Mouse (Mus musculus) heart, embryonic 13.5 days (tissue): ENCODE data around the gene Pcbp2. TPM values are rescaled to one million over a fixed set of nuclear protein-coding genes. Genes with fewer than 3 reads are reported as not detected.

Experiments
- ATAC-seq: fragments of 200-750 bp; cut with Nextera tagmentation; 2 replicates; pipeline ENCODE4 v1.8.0; 2017; ENCODE audit warnings: moderate TSS enrichment; ENCODE audit not compliant: insufficient number of reproducible peaks, low FRiP score, low TSS enrichment; ENCODE audit errors: extremely low read depth
- H3K27ac ChIP-seq: fragments of 300-500 bp; sonication (generic); replicated peaks from 2 replicates; pipeline ENCODE4 v1.5.1; 2015; ENCODE audit warnings: moderate library complexity, mild to moderate bottlenecking, inconsistent platforms
- H3K27me3 ChIP-seq: fragments of 300-500 bp; sonication (generic); replicated peaks from 2 replicates; pipeline ENCODE4 v1.6.1; 2015; ENCODE audit warnings: mild to moderate bottlenecking, inconsistent platforms
- H3K36me3 ChIP-seq: fragments of 300-500 bp; sonication (generic); 2 replicates; pipeline ENCODE4 v1.6.1; 2015; ENCODE audit warnings: mild to moderate bottlenecking, inconsistent platforms
- H3K4me1 ChIP-seq: fragments of 300-500 bp; sonication (generic); 2 replicates; pipeline ENCODE4 v1.6.1; 2015; ENCODE audit warnings: inconsistent platforms
- H3K4me2 ChIP-seq: fragments of 300-500 bp; sonication (generic); 2 replicates; pipeline ENCODE4 v1.6.1; 2015; ENCODE audit warnings: inconsistent platforms, mild to moderate bottlenecking, moderate library complexity
- H3K4me3 ChIP-seq: fragments of 300-500 bp; sonication (generic); 2 replicates; pipeline ENCODE4 v1.5.1; 2015; ENCODE audit warnings: moderate library complexity, mild to moderate bottlenecking, inconsistent platforms
- H3K9ac ChIP-seq: fragments of 300-500 bp; sonication (generic); 2 replicates; pipeline ENCODE4 v1.6.1; 2015; ENCODE audit warnings: inconsistent platforms, mild to moderate bottlenecking, moderate library complexity
- H3K9me3 ChIP-seq: fragments of 300-500 bp; sonication (generic); 2 replicates; pipeline ENCODE4 v1.6.1; 2016; ENCODE audit warnings: inconsistent platforms
- WGBS: fragments of 180-500 bp; shearing (Covaris S2); methylation state at CpG from one replicate; pipeline ENCODE4 v1.1.7; 2015; ENCODE audit warnings: mixed read lengths; 5-methylcytosine and 5-hydroxymethylcytosine counted together
- polyA plus RNA-seq: library from polyadenylated mRNA; unstranded; fragments of >200 nt; fragmentation: Nextera tagmentation; extraction: Ambion mirVana; gene quantifications from 2 replicates; pipeline ENCODE4 v1.2.1, GENCODE M21; 2015

The Pcbp2 gene
- polyA plus RNA-seq, 1 experiment from 2014 or later = 141 TPM

DNA sequence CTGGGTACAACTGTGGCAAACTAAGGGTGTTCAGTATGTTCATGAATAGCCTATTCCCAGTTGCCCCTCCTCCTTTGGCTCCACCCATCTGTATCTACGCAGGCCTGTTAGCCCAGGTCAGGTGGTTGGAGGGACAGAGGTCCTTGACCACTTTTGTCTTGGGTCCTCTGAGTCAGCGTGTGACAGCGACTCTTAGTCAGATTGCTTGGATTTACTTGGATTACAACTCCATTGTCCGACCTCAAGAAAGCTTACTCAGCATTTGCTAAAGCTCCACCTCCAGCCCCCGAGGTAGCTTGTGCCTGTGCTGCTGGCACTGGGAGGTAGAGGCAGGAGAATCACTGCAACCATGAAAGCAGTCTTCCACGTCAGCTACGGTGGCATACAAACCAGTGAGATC, 19.4 kb upstream of the Pcbp2 start:
- H3K4me2 ChIP-seq = no peak overlapping the region
- ATAC-seq = no peak
- 30% methylated on average over 7 of the region's 7 CpGs for WGBS
- no peak overlapping the region for H3K4me3 ChIP-seq
- H3K4me1 ChIP-seq = peaks cover 7% of the 10 kb centered on the region
- no peaks in the 10 kb centered on the region for H3K9me3 ChIP-seq
- no peaks in the 10 kb centered on the region for H3K36me3 ChIP-seq
- H3K27me3 ChIP-seq = no peaks in the 10 kb centered on the region
- no peak overlapping the region for H3K27ac ChIP-seq
- H3K9ac ChIP-seq = no peak overlapping the region

DNA sequence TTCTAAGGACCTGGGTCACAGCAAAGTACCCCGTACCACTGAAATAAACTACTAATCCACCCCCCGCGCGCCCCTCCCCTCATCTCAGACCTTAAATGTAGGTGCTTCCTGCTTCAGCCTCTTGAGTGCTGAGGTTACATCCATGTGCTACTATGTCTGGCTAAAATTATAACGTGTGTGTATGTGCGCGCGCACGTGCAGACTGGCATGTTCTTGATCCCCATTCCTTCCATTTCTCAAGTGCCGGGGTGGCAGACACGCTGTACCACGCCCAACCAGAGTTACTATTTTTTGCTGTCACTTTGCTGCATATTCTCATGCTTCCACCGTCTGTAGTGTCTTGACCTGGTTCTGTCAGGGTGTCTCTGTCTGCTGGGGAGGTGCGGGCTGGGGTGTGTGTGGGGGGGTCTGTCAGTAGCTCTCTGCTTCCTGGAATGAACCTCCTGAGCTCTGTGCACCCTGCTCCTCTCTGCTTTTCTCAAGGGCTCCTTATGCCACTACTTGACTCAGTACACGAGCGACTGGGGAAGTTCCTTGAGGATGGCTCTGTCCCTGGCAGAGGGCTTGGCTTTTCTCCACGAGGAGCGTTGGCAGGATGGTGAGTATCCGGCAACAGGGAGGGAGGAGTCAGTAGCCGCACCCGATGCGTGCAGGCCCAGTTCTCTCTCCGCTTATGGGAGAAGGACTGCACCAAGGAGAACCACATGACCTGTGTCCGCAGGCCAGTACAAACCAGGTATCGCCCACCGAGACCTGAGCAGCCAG, 18.5 kb upstream of the Pcbp2 start:
- no peak overlapping the region for H3K4me3 ChIP-seq
- no peak for ATAC-seq
- no peak overlapping the region for H3K4me2 ChIP-seq
- H3K4me1 ChIP-seq = no peaks in the 10 kb centered on the region
- H3K27ac ChIP-seq = no peak overlapping the region
- H3K9ac ChIP-seq = no peak overlapping the region
- no peaks in the 10 kb centered on the region for H3K36me3 ChIP-seq
- WGBS = 74% methylated on average over 26 of the region's 26 CpGs
- H3K9me3 ChIP-seq = no peaks in the 10 kb centered on the region
- H3K27me3 ChIP-seq = no peaks in the 10 kb centered on the region

DNA sequence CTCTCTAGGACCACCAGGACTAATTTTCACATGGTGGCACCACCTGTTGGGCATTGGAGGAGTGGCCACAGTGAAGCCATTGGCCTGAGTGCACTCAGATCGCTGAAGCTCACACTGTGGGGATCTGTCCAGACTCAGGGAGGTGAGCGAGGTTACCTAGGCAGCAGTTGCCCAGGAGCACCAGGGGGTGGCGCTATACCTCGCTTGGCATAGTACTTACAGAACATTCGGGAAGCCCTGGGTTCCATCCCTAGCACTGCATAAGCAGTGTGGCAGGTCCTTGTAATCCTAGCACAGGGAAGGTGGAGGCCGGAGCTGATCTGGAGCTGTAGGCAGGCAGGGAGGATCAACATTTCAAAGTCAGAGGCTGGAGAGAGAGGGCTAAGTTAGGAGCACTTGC, 14.3 kb upstream of the Pcbp2 start:
- no peak overlapping the region for H3K9ac ChIP-seq
- peaks cover 22% of the 10 kb centered on the region for H3K4me1 ChIP-seq
- 36% methylated on average over 6 of the region's 6 CpGs for WGBS
- no peak overlapping the region for H3K4me3 ChIP-seq
- 0 out of 2 replicates have a peak, but pooled peaks cover under 1% of the 10 kb centered on the region for H3K36me3 ChIP-seq
- no peak for ATAC-seq
- H3K27ac ChIP-seq = no peak overlapping the region
- H3K27me3 ChIP-seq = no peaks in the 10 kb centered on the region
- H3K9me3 ChIP-seq = no peaks in the 10 kb centered on the region
- no peak overlapping the region for H3K4me2 ChIP-seq

DNA sequence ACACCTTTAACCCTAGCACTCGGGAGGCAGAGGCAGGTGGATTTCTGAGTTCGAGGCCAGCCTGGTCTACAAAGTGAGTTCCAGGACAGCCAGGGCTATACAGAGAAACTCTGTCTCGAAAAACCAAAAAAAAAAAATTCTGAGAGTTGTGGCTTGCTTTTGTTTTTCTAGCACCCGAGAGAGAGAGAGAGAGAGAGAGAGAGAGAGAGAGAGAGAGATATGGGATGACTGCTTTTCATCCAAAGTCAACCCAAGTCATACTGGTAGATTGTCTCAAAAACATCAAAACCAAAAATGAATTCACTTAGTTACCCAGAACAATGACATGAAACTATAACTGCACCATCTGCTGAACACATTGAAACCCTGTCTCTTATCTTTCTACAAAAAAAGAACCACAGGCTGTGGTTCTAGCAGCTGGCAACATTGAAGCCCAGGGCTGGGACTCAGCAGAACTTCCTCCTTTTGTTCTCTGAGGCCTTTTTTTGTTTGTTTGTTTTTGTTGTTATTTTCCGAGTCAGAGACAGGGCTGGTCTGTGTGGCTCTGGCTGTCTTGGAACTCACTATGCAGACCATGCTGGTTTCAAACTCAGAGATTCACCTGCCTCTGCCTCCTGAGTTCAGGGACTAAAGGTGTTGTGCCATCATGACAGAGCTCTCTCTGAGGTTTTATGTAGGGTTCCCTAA, 12.1 kb upstream of the Pcbp2 start:
- WGBS = 58% methylated on average over 5 of the region's 5 CpGs
- Histone ChIP-seq H3K9me3 (no peaks in the 10 kb centered on the region), H3K4me1 (peaks cover 26% of the 10 kb centered on the region), H3K9ac (peak overlapping the region; percentile 79; the same call in 1 of the 2 replicates), H3K36me3 (peaks cover 14% of the 10 kb centered on the region), H3K27ac (peak overlapping the region; percentile 68), H3K27me3 (no peaks in the 10 kb centered on the region), H3K4me3 (peak overlapping the region; percentile 57), H3K4me2 (peak overlapping the region; percentile 68)
- ATAC-seq = no peak

DNA sequence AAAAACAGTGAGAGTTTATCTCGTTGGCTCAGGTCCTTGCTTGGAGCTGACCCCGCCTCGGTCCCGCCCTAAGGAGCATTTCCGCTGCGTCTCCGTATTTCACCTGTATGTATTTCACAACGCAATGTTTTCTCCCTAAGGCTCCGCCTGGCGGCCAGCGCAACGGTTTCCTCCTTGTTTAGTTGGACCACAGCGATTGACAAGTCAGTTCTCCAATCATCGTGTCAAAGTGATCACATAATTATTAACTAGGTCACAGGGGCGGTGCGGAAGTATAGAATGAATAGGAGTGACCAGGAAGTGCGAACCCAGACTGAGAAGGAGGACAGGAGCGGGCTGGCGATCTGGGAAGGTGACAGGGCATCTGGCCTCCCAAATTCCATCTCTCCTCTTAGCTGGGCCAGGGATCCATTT, 11.4 kb upstream of the Pcbp2 start, which contains the start of gene Prr13:
Prr13 (plus strand) TSS at position 125 of the 414 bp plus-strand sequence.
- Histone ChIP-seq H3K9ac (peak within 1 kb of the TSS; percentile 79), H3K27ac (peak within 1 kb of the TSS; percentile 68), H3K27me3 (no peaks in the 10 kb centered on the region), H3K36me3 (peaks cover 22% of the 10 kb centered on the region), H3K4me1 (peaks cover 26% of the 10 kb centered on the region), H3K4me2 (peak within 1 kb of the TSS; percentile 68), H3K4me3 (peak within 1 kb of the TSS; percentile 57), H3K9me3 (no peaks in the 10 kb centered on the region)
- peak; percentile 62 for ATAC-seq
- WGBS = under 1% methylated on average over 19 of the region's 19 CpGs

DNA sequence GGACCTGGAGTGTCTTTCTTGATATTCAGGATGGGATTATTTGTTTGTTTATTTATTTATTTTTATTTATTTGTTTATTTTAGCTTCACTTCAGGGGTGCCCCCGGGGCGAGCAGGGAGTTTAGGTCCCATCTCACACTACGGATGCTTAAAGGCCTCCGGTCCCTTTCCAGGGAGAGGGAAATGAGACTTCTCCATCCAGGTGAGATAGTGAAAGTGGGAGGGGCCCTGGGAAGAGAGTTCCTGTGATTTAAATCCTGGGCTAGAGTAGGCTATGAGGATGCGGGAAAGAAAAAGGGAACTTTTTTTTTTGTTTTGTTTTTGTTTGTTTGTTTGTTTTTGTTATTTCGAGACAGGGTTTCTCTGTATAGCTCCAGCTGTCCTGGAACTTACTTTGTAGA, 11.0 kb upstream of the Pcbp2 start:
- 31% methylated on average over 6 of the region's 6 CpGs for WGBS
- no peak for ATAC-seq
- Histone ChIP-seq H3K27me3 (no peaks in the 10 kb centered on the region), H3K4me2 (peak overlapping the region; percentile 68), H3K9me3 (no peaks in the 10 kb centered on the region), H3K36me3 (peaks cover 24% of the 10 kb centered on the region), H3K4me3 (peak overlapping the region; percentile 57), H3K27ac (peak overlapping the region; percentile 64), H3K4me1 (peaks cover 26% of the 10 kb centered on the region), H3K9ac (peak overlapping the region; percentile 79)

DNA sequence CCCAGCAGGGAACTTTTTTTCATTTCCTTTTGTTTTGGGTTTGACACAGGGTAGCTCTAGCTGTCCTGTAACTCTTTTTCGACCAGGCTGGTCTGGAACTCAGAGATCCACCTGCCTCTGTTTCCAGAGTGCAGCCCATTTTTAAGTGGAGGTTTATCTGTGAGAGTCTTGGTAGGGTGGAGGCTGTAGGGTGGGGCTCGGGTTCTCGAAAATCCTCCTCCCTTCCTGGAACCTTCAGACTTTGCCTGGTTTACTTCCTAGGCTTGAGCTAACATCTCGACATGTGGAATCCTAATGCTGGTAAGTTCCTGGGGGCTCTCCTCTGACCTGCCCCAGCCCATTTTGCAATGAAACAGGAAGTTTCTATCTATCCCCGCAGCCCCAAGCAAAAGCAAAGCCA, 10.5 kb upstream of the Pcbp2 start:
- Histone ChIP-seq H3K4me1 (peaks cover 26% of the 10 kb centered on the region), H3K27ac (peak overlapping the region; percentile 64), H3K27me3 (no peaks in the 10 kb centered on the region), H3K9me3 (no peaks in the 10 kb centered on the region), H3K36me3 (peaks cover 24% of the 10 kb centered on the region), H3K4me2 (peak overlapping the region; percentile 68), H3K9ac (peak overlapping the region; percentile 79; the same call in 1 of the 2 replicates), H3K4me3 (peak overlapping the region; percentile 57)
- ATAC-seq = no peak
- 40% methylated on average over 5 of the region's 5 CpGs for WGBS

DNA sequence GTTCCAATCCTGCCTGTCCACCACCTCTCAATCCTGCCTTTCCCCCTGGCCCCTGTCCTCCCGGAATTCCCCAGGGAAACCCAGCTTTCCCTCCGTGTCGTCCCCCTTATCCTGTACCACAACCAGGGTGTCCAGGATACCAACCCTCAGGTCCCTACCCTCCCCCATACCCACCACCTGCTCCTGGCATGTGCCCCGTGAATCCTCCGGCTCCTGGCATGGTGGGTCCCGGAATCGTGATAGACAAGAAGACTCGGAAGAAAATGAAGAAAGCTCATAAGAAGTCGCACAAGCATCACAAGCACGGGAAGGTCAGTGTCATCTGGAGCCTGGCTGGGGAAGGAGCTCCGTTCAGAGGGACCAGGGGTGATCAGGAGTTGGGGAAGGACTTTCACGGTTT, 9.9 kb upstream of the Pcbp2 start:
- Histone ChIP-seq H3K27ac (peak overlapping the region; percentile 64), H3K4me3 (peak overlapping the region; percentile 57), H3K4me2 (peak overlapping the region; percentile 68)

DNA sequence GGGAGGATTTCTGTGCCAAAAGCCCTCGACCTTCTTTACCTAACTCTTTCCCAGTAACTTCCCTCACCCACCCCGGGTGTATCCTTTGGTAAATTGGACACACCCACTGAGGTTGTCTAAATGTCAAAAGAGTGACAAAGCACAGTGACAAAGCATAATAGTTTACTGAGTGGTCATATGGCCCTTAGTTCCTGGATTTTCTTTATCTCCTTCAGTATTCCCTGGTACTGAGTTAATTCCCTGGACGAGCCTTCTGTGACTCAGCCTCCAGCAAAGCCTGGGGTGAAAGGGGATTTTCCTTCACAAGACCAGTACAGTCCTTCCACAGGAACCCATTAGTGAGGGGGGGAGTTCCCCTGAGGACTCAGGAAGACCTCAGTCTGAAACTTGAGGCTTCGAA, 9.4 kb upstream of the Pcbp2 start:
- peaks cover 26% of the 10 kb centered on the region for H3K4me1 ChIP-seq
- WGBS = 43% methylated on average over 4 of the region's 4 CpGs
- peak overlapping the region; percentile 57 for H3K4me3 ChIP-seq
- H3K27ac ChIP-seq = peak overlapping the region; percentile 64
- no peaks in the 10 kb centered on the region for H3K9me3 ChIP-seq
- peaks cover 24% of the 10 kb centered on the region for H3K36me3 ChIP-seq
- H3K9ac ChIP-seq = peak overlapping the region; percentile 79
- peak overlapping the region; percentile 68 for H3K4me2 ChIP-seq
- H3K27me3 ChIP-seq = no peaks in the 10 kb centered on the region
- no peak for ATAC-seq

More for the DNA sequence above, 9.9 kb upstream of the Pcbp2 start:
- Histone ChIP-seq H3K36me3 (peaks cover 24% of the 10 kb centered on the region), H3K4me1 (peaks cover 26% of the 10 kb centered on the region), H3K9ac (peak overlapping the region; percentile 79), H3K27me3 (no peaks in the 10 kb centered on the region), H3K9me3 (no peaks in the 10 kb centered on the region)
- ATAC-seq = no peak
- 65% methylated on average over 12 of the region's 12 CpGs for WGBS

DNA sequence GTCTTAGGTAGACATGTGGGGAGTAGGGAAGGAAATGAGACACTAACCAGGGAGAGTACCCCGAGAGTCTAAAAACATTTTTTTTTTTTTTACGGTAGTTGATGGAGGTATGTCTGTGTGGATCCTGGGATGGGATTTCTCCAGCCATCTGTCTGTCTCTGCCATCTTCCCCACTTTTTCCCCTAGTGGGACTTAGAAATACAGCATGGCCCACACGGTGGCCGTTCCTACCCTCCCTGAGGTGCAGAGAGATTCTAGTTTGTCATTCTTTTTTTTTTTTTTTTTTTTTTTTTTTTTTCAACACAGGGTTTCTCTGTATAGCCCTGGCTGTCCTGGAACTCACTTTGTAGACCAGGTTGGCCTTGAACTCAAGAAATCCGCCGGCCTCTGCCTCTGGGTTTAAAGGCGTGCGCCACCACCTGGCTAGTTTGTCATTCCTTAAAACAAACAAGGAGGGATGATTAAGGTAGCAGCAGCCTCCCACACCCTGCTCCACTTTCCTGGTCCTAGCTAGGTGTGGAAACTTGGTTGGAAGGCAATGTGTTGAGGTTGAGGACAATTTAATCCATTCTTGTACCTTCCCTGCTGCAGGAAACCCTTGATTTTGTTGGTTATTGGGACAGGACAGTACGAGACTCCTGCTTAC, 8.8 kb upstream of the Pcbp2 start:
- Histone ChIP-seq H3K27me3 (no peaks in the 10 kb centered on the region), H3K27ac (peak overlapping the region; percentile 64), H3K36me3 (peaks cover 24% of the 10 kb centered on the region), H3K9ac (peak overlapping the region; percentile 79), H3K4me3 (peak overlapping the region; percentile 57), H3K4me1 (peaks cover 26% of the 10 kb centered on the region), H3K9me3 (no peaks in the 10 kb centered on the region), H3K4me2 (peak overlapping the region; percentile 68)
- no peak for ATAC-seq
- 75% methylated on average over 9 of the region's 9 CpGs for WGBS

DNA sequence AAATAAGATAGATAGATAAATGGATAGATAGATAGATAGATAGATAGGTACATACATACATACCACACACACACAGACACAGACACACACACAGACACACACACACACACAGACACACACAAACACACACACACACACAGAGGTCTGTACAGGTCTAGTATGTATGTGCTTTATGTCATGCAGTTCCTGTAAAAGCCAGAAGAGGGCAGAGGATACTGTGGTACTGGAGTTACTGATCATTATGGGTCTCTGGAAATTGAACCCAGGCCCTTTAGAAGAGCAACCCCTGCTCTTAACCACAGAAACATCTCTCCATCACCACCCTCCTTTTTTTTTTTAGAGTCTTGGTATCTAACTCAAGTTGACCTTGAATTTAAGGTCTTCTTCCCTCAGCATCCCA, 6.7 kb upstream of the Pcbp2 start:
- Histone ChIP-seq H3K4me1 (peaks cover 22% of the 10 kb centered on the region), H3K27ac (no peak overlapping the region), H3K4me3 (no peak overlapping the region), H3K9me3 (no peaks in the 10 kb centered on the region), H3K27me3 (no peaks in the 10 kb centered on the region), H3K4me2 (no peak overlapping the region), H3K9ac (no peak overlapping the region), H3K36me3 (peaks cover 30% of the 10 kb centered on the region)
- ATAC-seq = no peak
